Mouse (Mus musculus) adrenal gland, postnatal 25 days (tissue): ENCODE results near the gene Ubqln1. TPM values are rescaled to one million over a fixed set of nuclear protein-coding genes. Genes with fewer than 3 reads are reported as not detected.
"Not testable (repeated sequence)": the region's sequence is repeated elsewhere in the genome, so short reads cannot be mapped to it uniquely, and the experiment has no call there.

ENCODE experiments used
- DNase-seq: peaks from one replicate; pipeline ENCODE4 v3.0.0; 2021; ENCODE audit warnings: mixed read lengths
- total RNA-seq: library from RNA; stranded (reverse); gene quantifications from 2 replicates; pipeline ENCODE4 v1.2.3, GENCODE M21; 2021

The Ubqln1 gene
- total RNA-seq, 1 experiment from 2014 or later, result 118 TPM

DNA sequence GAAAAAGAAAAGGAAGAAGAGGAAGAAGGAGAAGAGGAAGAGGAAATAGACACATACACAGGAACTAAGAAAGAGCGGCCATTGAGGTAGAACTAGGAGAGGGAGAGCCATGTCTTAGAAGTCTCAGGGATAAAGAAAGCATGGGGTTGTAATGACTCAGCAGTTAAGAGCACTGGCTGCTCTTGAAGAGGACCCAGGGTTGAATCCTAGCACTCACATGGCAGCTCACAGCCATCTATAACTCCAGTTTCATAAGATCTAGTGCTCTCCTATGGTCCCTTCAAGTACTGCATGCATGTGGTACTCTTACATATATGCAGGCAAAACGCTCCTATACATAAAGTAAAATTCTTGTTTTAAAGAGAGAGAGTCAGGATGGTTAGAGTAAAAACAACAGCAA lies 59.4 kb downstream of the Ubqln1 start:
- DNase-seq, result no peak

DNA sequence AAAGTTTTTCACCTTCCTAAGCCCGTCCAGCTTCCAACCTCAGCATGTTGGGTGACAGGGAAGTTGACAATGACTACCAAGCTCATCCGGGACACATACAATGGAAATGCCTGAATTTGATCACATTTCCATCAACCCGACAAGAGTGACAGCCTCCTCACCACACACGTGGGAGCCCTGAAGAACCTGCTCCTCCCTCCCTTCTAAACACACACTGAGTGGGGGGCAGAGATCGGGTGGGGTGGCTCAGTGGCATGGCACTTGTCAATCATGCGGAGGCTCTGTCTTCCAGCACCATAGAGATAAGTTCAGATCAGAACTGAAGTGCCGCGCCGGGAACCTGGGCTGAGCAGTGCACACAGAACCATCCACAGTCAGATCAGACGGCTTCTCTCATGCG lies 65.0 kb downstream of the Ubqln1 start:
- no peak for DNase-seq

DNA sequence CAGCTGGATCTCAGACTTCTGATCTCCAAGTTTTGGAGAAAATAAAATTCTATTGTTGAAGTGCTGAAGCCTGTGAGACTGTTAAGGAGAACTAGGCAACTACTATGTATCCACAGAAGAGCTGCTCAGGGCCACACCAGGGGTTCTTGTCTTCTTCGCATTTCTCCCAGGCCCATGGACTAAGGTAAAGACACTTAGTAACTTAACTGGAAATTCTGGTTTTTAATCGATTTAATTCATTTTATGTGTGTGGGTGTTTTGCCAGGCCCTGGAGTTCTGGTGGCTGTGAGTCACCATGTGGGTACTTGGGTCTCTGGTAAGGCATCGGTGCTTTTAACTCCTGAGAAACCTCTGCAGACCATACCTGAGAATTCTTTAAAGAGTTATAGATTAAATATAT lies 65.8 kb downstream of the Ubqln1 start:
- no peak for DNase-seq

DNA sequence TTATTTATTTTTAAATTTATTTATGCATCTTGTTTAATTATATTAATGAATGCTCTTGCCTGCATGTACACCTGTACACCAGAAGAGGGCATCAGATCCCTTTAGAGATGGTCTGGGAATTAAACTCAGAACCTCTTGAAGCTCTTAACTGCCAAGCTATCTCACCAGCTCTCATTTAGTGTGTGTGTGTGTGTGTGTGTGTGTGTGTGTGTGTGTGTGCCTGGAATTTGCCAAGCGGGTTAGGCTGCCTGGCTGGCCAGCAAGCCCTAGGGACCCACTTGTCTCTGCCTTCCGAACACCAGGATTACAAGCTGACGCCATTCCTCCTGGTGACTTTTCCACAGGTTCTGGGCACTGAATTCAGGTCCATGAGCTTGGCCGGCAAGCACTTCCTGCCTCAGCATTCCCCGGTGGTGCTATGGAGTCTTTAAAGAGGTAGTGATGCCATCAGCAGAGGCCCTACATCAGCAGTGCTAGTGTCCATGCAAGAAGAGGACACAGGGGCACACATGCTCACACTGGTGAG lies 66.4 kb downstream of the Ubqln1 start:
- no peak for DNase-seq

DNA sequence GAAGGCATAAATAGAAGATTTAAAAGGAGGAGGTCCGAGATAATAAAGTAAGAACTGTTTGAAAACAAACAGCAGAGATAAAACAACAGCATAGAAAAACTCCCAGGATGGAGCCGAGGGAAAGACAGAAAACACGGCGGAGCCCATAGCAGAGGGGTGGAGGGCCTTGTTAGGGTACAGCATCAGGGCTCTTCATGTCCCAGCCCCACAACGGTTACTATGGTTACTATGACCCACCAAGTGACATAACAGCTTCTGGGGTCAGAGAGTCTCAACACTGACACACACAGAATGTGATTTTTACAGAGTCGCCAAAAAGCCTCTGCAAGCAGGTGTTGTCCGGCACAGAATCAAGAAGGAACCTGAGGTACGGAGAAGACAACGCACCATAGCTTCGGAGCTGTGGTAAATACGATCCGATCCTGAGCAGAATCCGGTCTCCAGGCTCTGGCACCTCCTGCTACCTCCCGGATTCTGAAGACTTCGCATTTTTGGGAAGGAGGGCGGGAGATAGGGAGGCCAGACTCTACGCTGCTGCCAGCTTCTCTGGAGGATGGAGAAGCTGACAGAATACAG lies 67.1 kb downstream of the Ubqln1 start:
- no peak for DNase-seq

DNA sequence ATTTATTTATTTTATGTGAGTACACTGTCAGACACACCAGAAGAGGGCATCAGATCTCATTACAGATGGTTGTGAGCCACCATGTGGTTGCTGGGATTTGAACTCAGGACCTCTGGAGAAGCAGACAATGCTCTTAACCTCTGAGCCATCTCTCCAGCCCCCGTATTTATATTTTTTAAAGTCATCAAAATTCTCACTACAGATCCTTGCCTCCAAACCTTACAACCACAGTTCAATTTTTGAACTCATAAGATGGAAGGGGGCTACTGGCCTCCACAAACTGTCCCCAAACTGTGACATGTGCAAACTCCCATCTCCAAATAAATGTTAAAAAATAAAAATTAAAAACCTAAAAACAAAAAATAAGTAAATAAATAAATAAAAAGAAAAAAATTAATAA lies 67.7 kb downstream of the Ubqln1 start:
- DNase-seq, result no peak

DNA sequence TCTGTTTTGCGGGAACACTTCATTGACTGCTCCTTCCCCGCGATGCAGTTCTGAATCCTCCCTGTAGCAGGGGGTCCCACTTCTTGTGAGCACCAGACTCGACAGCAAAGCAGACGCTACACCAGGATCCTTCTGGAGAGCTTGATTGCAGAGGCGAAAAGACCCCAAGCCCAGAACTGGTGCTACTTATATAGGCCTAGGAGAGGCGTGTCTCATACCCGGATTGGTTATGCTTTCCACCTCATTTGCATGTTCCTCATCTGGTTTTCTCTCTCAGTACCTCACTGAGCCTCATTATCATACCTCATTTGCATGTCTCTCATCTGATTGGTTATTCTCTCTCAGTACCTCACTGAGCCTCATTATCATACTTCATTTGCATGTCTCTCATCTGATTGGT lies 68.8 kb downstream of the Ubqln1 start:
- not testable (repeated sequence) for DNase-seq

DNA sequence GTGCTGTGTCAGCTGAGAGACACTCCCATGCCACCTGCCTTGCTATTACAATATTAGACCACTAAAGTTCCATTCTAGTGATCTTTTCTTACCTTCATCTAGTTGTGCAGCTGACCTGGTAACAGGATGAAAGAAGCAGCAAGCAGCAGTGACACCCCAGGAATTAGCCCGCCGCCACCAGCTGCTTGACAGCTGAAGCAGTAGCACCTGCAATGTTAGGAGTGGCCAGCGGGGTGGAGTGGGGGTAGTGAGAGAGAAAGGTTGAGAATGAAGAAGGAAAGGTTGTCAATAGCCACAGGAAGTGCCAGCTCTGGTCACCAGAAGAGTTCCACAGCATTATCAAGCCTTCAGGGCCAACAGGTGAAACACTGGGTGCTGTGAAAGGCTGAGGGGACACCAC lies 83.8 kb downstream of the Ubqln1 start:
- no peak for DNase-seq

DNA sequence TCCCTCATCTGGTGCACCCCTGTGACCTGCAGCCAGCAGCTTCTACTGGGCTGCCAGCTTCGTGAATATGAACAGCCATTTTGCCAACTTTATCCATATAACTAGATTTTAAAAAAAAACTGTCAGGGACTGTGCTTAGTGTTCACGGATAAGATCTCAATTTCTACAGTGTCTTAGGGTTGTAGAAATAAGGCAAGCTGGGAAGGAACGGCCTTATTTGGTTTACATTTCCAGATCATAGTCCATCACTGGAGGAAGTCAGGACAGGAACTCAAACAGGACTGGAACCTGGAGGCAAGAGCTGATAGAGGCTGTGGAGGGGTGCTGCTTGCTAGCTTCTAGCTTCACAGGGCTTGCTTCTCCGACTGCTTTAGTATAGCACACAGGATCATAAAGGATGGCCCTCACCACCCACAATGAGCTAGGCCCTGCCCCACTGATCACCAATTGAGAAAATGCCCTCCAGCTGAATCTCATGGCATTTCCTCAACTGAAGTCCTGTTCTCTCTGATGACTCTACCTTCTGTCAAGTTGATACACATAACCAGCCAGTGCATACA lies 85.7 kb downstream of the Ubqln1 start:
- no peak for DNase-seq

DNA sequence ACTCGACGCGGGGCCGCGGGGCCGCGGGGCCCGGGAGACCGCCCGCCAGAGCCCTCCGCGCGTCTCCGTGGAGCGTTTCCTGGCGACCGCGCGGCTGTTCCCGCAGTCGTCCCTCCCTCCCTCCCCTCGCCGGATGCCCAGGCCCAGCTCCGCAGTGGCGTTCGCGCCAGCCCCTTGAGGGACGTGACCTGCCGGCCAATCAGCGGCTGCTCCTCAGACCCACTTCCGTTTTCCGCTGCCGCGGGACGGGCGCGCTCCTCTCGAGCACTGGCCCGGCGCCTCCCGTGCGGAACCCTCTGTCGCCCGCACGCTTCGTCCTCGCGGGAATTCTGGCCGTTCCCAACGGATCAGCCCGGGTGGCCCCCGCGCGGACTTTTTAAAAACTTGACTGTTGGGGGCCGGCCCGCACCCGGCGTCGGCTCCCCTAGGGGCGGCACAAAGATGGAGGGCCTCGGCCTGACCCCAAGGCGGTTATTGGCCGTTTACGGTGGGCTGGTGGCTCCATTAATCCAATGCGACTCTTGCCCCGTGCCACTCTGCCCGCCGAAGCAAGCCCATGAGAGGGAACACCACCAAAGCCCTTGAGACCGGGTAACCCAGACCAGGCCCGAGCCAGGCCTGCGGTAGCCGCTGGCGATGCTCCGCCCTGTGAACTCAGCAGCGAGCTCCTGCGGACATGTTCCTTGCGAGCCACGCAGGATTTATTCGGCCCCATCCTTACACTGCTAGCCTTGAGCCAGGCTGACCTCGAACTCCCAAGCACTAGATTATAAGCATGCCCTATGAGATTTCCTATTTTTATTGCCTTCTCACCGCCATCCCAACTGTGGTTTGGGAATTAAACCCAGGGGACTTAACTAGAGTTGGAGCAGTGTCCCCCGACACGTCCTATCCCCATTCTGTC lies 86.4 kb downstream of the Ubqln1 start:
- DNase-seq, result peak; percentile 96

DNA sequence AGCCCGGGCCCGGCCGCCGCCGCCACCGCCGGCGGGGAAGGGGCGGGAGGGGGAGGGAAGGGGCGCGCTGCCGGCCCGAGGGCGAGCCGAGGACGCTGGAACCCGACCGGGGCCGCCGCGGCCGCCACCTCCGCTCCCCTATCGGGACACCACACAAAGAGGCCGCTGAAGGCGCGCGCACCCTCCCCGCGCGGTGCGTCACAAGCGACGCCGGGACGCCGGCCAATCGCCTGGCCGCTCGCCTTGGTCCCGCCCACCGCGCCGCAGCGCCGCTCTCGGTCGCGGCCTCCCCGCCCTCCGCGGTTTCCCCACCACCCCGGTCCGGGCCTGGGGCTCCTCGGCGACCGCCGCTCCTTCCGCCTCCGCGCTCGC lies 87.1 kb downstream of the Ubqln1 start, which contains the start of gene Hnrnpa0:
Hnrnpa0 (minus strand) TSS at position 161 of the 372 bp plus-strand sequence.
- peak; percentile 96 for DNase-seq

DNA sequence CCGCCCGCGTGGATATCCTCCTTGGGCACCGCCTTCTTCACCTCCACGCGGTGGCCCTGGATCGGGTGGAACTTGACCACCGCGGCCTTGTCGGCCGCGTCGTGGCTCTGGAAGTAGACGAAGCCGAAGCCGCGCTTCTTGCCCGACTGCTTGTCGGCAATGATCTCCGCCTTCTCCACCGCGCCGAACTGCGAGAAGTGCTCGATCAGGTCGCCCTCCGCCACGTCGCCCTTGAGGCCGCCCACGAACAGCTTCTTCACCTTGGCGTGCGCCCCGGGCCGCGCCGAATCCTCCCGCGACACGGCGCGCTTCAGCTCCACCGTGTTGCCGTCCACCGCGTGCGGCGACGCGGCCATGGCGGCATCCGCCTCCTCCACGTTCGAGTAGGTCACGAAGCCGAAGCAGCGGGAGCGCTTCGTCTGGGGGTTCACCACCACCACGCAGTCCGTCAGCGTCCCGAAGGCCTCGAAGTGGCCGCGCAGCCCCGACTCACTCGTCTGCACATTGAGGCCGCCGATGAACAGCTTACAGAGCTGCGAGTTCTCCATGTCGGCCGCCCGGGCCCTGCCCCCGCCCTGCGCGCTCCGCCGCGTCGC lies 87.6 kb downstream of the Ubqln1 start:
- DNase-seq, result peak; percentile 51

DNA sequence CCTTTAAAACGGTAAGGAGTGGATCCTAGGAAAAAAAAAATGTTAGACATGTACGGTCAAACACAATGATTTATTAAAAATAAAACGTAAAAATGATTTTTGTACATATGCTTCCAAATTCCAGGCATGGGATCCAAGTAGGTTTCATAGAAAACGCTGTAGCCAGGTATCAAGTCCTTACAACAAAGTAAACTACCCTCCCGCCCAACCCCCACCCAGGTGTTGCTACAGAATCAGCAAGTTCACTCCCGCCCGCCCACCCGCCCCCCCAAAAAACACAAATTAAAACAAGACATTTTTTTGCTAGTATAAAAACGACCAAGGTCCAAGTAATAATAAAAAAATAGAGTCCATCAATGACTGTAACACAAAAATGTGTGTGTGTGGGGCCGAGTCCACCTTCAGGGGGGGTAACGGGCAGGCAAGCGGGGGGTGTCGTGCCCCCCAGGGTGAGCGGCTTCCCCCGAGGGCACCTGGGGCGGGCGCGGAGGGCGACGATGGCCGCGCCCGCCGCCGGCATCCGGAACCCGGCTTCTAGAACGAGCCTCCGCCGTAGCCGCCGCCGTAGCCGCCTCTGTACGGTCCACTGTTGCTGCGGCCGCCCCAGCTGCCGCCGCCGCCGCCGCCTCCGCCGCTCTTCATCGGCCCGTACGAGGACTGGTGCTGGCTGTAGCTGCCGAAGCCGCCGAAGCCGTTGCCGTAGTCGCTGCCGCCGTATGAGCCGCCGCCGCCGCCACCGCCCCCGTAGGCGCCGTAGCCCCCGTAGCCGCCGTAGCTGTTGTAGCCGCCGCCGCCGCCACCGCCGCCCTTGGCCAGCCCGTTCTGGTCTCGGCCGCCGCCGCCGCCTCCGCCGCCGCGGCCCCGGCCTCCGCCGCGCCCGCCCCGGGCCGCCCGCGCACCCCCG lies 88.3 kb downstream of the Ubqln1 start:
- peak; percentile 21 for DNase-seq

Other genes starting within 250 kb of the Ubqln1 start
- gene Klhl3, start 102.1 kb downstream of the Ubqln1 start, total RNA-seq, result 1.5 and 3.2 TPM in 2 replicates
- 115 and 127 TPM in 2 replicates for gene Hnrnpa0, start 87.1 kb downstream of the Ubqln1 start, total RNA-seq
- 45.4 and 55.2 TPM in 2 replicates for gene Idnk, start 58.0 kb downstream of the Ubqln1 start, total RNA-seq
- 43.8 and 47.3 TPM in 2 replicates for gene Gkap1, start 60.0 kb upstream of the Ubqln1 start, total RNA-seq
- gene Kif27, start 143.5 kb upstream of the Ubqln1 start, total RNA-seq, result 0.88 and 1.3 TPM in 2 replicates
- 23.3 and 27.3 TPM in 2 replicates for gene 2210016F16Rik, start 169.6 kb upstream of the Ubqln1 start, total RNA-seq
- 23.2 and 25.0 TPM in 2 replicates for gene Rmi1, start 186.6 kb upstream of the Ubqln1 start, total RNA-seq
- gene Hnrnpk, start 187.7 kb upstream of the Ubqln1 start, total RNA-seq, result 798 and 829 TPM in 2 replicates